Mouse (Mus musculus): ENCODE results near the gene Zfyve28.

DNA sequence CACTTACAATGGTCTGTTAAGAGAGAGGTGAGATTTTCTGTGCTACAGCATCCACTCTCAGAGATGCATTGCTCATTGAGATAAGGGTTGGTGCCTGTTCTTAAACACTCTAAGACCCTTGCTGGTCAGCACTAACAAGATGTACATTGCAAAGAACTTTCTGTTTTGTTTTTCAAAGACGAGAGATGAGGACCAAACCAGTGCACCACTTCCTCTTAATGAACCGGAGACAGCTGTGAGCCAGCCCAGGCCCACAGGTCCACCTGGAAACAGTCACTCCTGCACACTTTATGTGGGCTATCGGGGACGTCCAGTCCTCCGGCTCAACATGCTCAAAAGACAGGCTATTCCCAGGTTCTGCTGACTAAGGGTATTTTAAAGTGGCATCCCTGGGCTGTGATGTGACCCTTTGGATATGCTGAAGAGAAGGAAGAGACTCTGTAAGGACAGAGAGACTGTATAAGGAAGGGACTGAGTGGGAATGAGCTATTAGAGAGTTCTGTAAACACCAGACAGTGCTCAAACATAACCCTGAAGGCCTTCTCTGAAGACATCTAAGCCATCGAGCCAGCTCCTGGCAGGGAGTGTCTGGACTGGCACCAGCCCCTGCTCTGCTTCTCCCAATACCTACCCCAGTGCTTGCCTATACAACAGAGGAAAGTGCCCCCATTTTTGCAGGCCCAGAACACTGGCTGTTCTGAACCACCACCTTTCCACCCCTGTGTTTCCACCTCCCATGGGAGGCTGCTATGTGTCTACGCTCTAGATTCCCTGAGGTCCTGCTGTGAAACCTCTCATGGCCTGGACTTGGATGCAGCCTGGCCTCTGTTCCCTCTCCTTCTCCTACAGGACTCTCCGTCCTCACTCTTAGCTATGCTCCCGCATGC is 57.4 kb downstream of the Zfyve28 start:
- no peak for TF ChIP-seq CEBPB (IDR thresholded peaks at IDR 0.05; ENCODE audit: insufficient read depth, poor library complexity, severe bottlenecking)
- TF ChIP-seq POLR2A (IDR thresholded peaks at IDR 0.05; ENCODE audit: insufficient read length, low read depth) = no peak
- no peak for TF ChIP-seq TCF12 (IDR thresholded peaks at IDR 0.05; ENCODE audit: insufficient read depth, poor library complexity, severe bottlenecking)
- no peak for TF ChIP-seq MYOD1 (IDR thresholded peaks at IDR 0.05; ENCODE audit: control insufficient read depth in 1 of 3, insufficient read length in 2 of 3, low read depth in 2 of 3)
- TF ChIP-seq E2F4 (IDR thresholded peaks at IDR 0.05; ENCODE audit: insufficient read depth) = no peak
- TF ChIP-seq MYOG (IDR thresholded peaks at IDR 0.05; ENCODE audit: control insufficient read depth in 1 of 3, insufficient read depth in 1 of 3, insufficient read length in 2 of 3, low read depth in 2 of 3) = no peak
- no peak for TF ChIP-seq SRF (IDR thresholded peaks at IDR 0.05; ENCODE audit: control insufficient read depth, insufficient read length, low read depth)
- no peak for TF ChIP-seq USF1 (IDR thresholded peaks at IDR 0.05; ENCODE audit: low read depth)
- no peak for TF ChIP-seq TCF3 (IDR thresholded peaks at IDR 0.05; ENCODE audit: insufficient read length, low read depth)

Measured in myocyte (in vitro differentiated cells).